Mouse (Mus musculus) activated CD4-positive, CD25-positive, alpha-beta regulatory T cell, adult 4 months (primary cell): ENCODE measurements around the gene Lrpprc. TPM values are rescaled to one million over a fixed set of nuclear protein-coding genes. Genes with fewer than 3 reads are reported as not detected.

Experiments used
- ATAC-seq: one replicate; pipeline ENCODE4 v1.8.0; 2017
- polyA plus RNA-seq, 2 experiments: library from polyadenylated mRNA; unstranded; fragments of 100-300 nt; shearing (Covaris generic); gene quantifications; one replicate each; pipeline ENCODE4 v1.2.1; 2017

Lrpprc gene
- polyA plus RNA-seq, 2 experiments from 2014 or later, result 7.6 to 10.5 TPM

- ATAC-seq, result peak; percentile 38
Observed at GRCm38 (mm10) chr17:84758971-84759370, 31.6 kb downstream of the Lrpprc start.

GRCm38 (mm10) chr17:84758374-84758773, 32.2 kb downstream of the Lrpprc start:
- ATAC-seq, result peak; percentile 57

- no peak for ATAC-seq
Observed at GRCm38 (mm10) chr17:84756090-84756489, 34.5 kb downstream of the Lrpprc start.

GRCm38 (mm10) chr17:84753489-84753888, 37.1 kb downstream of the Lrpprc start:
- ATAC-seq, result no peak

GRCm38 (mm10) chr17:84752286-84752685, 38.3 kb downstream of the Lrpprc start:
- ATAC-seq, result no peak

- no peak for ATAC-seq
Observed at GRCm38 (mm10) chr17:84751630-84752191, 38.9 kb downstream of the Lrpprc start.

GRCm38 (mm10) chr17:84750130-84750529, 40.5 kb downstream of the Lrpprc start:
- no peak for ATAC-seq

GRCm38 (mm10) chr17:84749297-84749696, 41.3 kb downstream of the Lrpprc start:
- ATAC-seq, result no peak

GRCm38 (mm10) chr17:84748152-84748682, 42.4 kb downstream of the Lrpprc start:
- ATAC-seq, result no peak

- ATAC-seq, result no peak
Observed at GRCm38 (mm10) chr17:84747212-84747611, 43.4 kb downstream of the Lrpprc start.

GRCm38 (mm10) chr17:84745001-84745400, 45.6 kb downstream of the Lrpprc start:
- no peak for ATAC-seq

GRCm38 (mm10) chr17:84744256-84744655, 46.3 kb downstream of the Lrpprc start:
- no peak for ATAC-seq

GRCm38 (mm10) chr17:84738073-84738797, 52.4 kb downstream of the Lrpprc start:
- ATAC-seq, result no peak

GRCm38 (mm10) chr17:84736719-84737118, 53.9 kb downstream of the Lrpprc start:
- ATAC-seq, result no peak

GRCm38 (mm10) chr17:84732612-84733011, 58.0 kb downstream of the Lrpprc start:
- no peak for ATAC-seq

- no peak for ATAC-seq
Observed at GRCm38 (mm10) chr17:84731361-84731760, 59.2 kb downstream of the Lrpprc start.

GRCm38 (mm10) chr17:84729140-84729539, 61.4 kb downstream of the Lrpprc start:
- no peak for ATAC-seq

- no peak for ATAC-seq
Observed at GRCm38 (mm10) chr17:84728201-84728911, 62.2 kb downstream of the Lrpprc start.

- no peak for ATAC-seq
Observed at GRCm38 (mm10) chr17:84725163-84725562, 65.4 kb downstream of the Lrpprc start.

GRCm38 (mm10) chr17:84724028-84724427, 66.6 kb downstream of the Lrpprc start:
- ATAC-seq, result no peak

- no peak for ATAC-seq
Observed at GRCm38 (mm10) chr17:84719105-84719504, 71.5 kb downstream of the Lrpprc start.

GRCm38 (mm10) chr17:84717416-84717815, 73.2 kb downstream of the Lrpprc start:
- ATAC-seq, result no peak

GRCm38 (mm10) chr17:84716252-84716872, 74.2 kb downstream of the Lrpprc start:
- no peak for ATAC-seq
